Mouse (Mus musculus) left cerebral cortex, postnatal 10 days (tissue): ENCODE measurements around the gene Ncapg. TPM values are rescaled to one million over a fixed set of nuclear protein-coding genes. Genes with fewer than 3 reads are reported as not detected.
"Not testable (repeated sequence)": the region's sequence is repeated elsewhere in the genome, so short reads cannot be mapped to it uniquely, and the experiment has no call there.

ENCODE experiments used
- DNase-seq, 2 experiments: peaks; one replicate each; pipeline ENCODE4 v3.0.0; 2021 to 2022; ENCODE audit warnings: low spot score in 2 of 2, mixed read lengths in 1 of 2; ENCODE audit errors: extremely low spot score in 1 of 2
- intact Hi-C: fragments of 180-260 bp; cut with DNase I; formaldehyde crosslinking; loops from one replicate; pipeline ENCODE4 v1.15.1; 2025
- total RNA-seq, 2 experiments: library from RNA; stranded (reverse); gene quantifications; 2 replicates each; pipeline ENCODE4 v1.2.3; 2021

The Ncapg gene
- total RNA-seq: 1 to 10 TPM; 1.9 to 2.4 TPM

GRCm38 (mm10) chr5:45669598-45670279 is at the start of gene Ncapg:
Gene Ncapg (plus strand): TSS chr5:45669919.
- DNase-seq: peak; percentile 97 to 100
- intact Hi-C loops: loop anchor here (2.0 kb wide), 2 partner anchors 135 to 193 kb away; no protein-coding TSS in a partner anchor

- intact Hi-C loops: no loop called here
- DNase-seq: no peak
These were observed 48.2 kb upstream of the Ncapg start for GRCm38 (mm10) chr5:45621511-45621910.

- peak in 1 of 2 experiments; percentile 16 for DNase-seq
- intact Hi-C loops: no loop called here
These were observed 41.9 kb upstream of the Ncapg start for GRCm38 (mm10) chr5:45627771-45628170.

- intact Hi-C loops: no loop called here
- no peak for DNase-seq
These were observed 40.2 kb upstream of the Ncapg start for GRCm38 (mm10) chr5:45629470-45629869.

- DNase-seq: no peak
- intact Hi-C loops: no loop called here
These were observed 31.3 kb upstream of the Ncapg start for GRCm38 (mm10) chr5:45638378-45638777.

GRCm38 (mm10) chr5:45638806-45639714 is 30.7 kb upstream of the Ncapg start, which contains the start of gene Fam184b:
Gene Fam184b (minus strand): TSS chr5:45639614.
- DNase-seq: peak; percentile 68 to 83
- intact Hi-C loops: no loop called here

GRCm38 (mm10) chr5:45639715-45640092 is 30.0 kb upstream of the Ncapg start:
- no peak for DNase-seq

GRCm38 (mm10) chr5:45651026-45651703 is 18.6 kb upstream of the Ncapg start:
- intact Hi-C loops: no loop called here
- no peak for DNase-seq

More at GRCm38 (mm10) chr5:45639715-45640092, 30.0 kb upstream of the Ncapg start:
- intact Hi-C loops: no loop called here

- intact Hi-C loops, DNase-seq: not testable (repeated sequence)
These were observed 11.3 kb upstream of the Ncapg start for GRCm38 (mm10) chr5:45658406-45658805.

- intact Hi-C loops: loop anchor here (2.0 kb wide), 2 partner anchors 134 to 192 kb away; no protein-coding TSS in a partner anchor
- DNase-seq: peak in 1 of 2 experiments; percentile 44
These were observed 1.4 kb upstream of the Ncapg start for GRCm38 (mm10) chr5:45668324-45668723.

- no peak for DNase-seq
- intact Hi-C loops: loop anchor here (2.0 kb wide), 2 partner anchors 134 to 192 kb away; no protein-coding TSS in a partner anchor
These were observed 888 bp upstream of the Ncapg start for GRCm38 (mm10) chr5:45668831-45669230.

GRCm38 (mm10) chr5:45669234-45669597 is 503 bp upstream of the Ncapg start:
- intact Hi-C loops: loop anchor here (2.0 kb wide), 2 partner anchors 134 to 192 kb away; no protein-coding TSS in a partner anchor
- peak in 1 of 2 experiments; percentile 12 for DNase-seq

GRCm38 (mm10) chr5:45670280-45670670 is 556 bp downstream of the Ncapg start:
- intact Hi-C loops: no loop called here
- no peak for DNase-seq

- intact Hi-C loops: no loop called here
- no peak for DNase-seq
These were observed 1.3 kb downstream of the Ncapg start for GRCm38 (mm10) chr5:45670894-45671494.

- no peak for DNase-seq
- intact Hi-C loops: no loop called here
These were observed 5.3 kb downstream of the Ncapg start for GRCm38 (mm10) chr5:45675032-45675431.

- intact Hi-C loops: no loop called here
- no peak for DNase-seq
These were observed 7.9 kb downstream of the Ncapg start for GRCm38 (mm10) chr5:45677639-45678038.

GRCm38 (mm10) chr5:45679955-45680354 is 10.2 kb downstream of the Ncapg start:
- intact Hi-C loops: no loop called here
- no peak for DNase-seq

- intact Hi-C loops: no loop called here
These were observed 13.7 kb downstream of the Ncapg start for GRCm38 (mm10) chr5:45683388-45683787.

GRCm38 (mm10) chr5:45685243-45685642 is 15.5 kb downstream of the Ncapg start:
- no peak for DNase-seq
- intact Hi-C loops: no loop called here

More at GRCm38 (mm10) chr5:45683388-45683787, 13.7 kb downstream of the Ncapg start:
- DNase-seq: no peak
